ENCODE assay signal across 26 mouse cellular contexts in genomic region chr2:12935286-12935685, GRCm38 (mm10).
"Had no signal": no experiment of that assay in that cellular context is flagged by ENCODE, and none has a peak within 500 bp of the region (broad histone marks: within the 10 kb centered on the region; RNA-seq: fewer than 3 reads in every experiment).

No protein-coding gene starts in this region.

- H3K36me3 ChIP-seq: hindbrain, embryonic 10.5 days; hindbrain, embryonic 13.5 days; hindbrain, embryonic 15.5 days; intestine, embryonic 15.5 days; limb, embryonic 10.5 days; limb, embryonic 12.5 days; liver, embryonic 13.5 days; liver, embryonic 15.5 days had no signal

- H3K27ac ChIP-seq: heart, adult 2 months; heart, embryonic 10.5 days; hindbrain, embryonic 10.5 days; hindbrain, embryonic 13.5 days; hindbrain, embryonic 15.5 days; intestine, embryonic 15.5 days; layer of hippocampus, adult 2 months; left cerebral cortex, adult 2 months; limb, embryonic 10.5 days; limb, embryonic 12.5 days; liver, embryonic 13.5 days; liver, embryonic 15.5 days had no signal

- H3K9ac ChIP-seq: heart, embryonic 12.5 days; hindbrain, embryonic 13.5 days; hindbrain, embryonic 15.5 days; intestine, embryonic 15.5 days; limb, embryonic 12.5 days; liver, embryonic 13.5 days; liver, embryonic 15.5 days had no signal

- H3K4me2 ChIP-seq: heart, embryonic 12.5 days; hindbrain, embryonic 13.5 days; hindbrain, embryonic 15.5 days; intestine, embryonic 15.5 days; limb, embryonic 12.5 days; liver, embryonic 11.5 days; liver, embryonic 13.5 days; liver, embryonic 15.5 days had no signal

- ATAC-seq: inflammation-experienced regulatory T-cells, adult 6 months; intestine, embryonic 15.5 days; intestine, postnatal 0 days had no signal

- H3K9me3 ChIP-seq: heart, embryonic 10.5 days; hindbrain, embryonic 10.5 days; hindbrain, embryonic 15.5 days; intestine, embryonic 15.5 days; limb, embryonic 10.5 days; limb, embryonic 12.5 days; liver, embryonic 13.5 days; liver, embryonic 15.5 days had no signal

- DNase-seq: gastrocnemius, postnatal 10 days; gastrocnemius, postnatal 25 days; heart, adult 2 months; heart, postnatal 10 days; heart, postnatal 4 days; kidney, adult 18-20 months; kidney, adult 8-10 months; kidney, postnatal 10 days; kidney, postnatal 25 days; kidney, postnatal 4 days; liver; liver, embryonic 13.5 days had no signal

- H3K4me3 ChIP-seq: heart, adult 2 months; heart, embryonic 10.5 days; heart, embryonic 12.5 days; hindbrain, embryonic 10.5 days; hindbrain, embryonic 13.5 days; hindbrain, embryonic 15.5 days; intestine, embryonic 15.5 days; layer of hippocampus, adult 2 months; left cerebral cortex, adult 2 months; limb, embryonic 10.5 days; limb, embryonic 12.5 days; liver, embryonic 13.5 days; liver, embryonic 15.5 days had no signal

- H3K27me3 ChIP-seq: heart, embryonic 12.5 days; hindbrain, embryonic 13.5 days; hindbrain, embryonic 15.5 days; intestine, embryonic 15.5 days; limb, embryonic 12.5 days; liver, embryonic 13.5 days; liver, embryonic 15.5 days had no signal

- H3K4me1 ChIP-seq: hindbrain, embryonic 10.5 days; hindbrain, embryonic 15.5 days; intestine, embryonic 15.5 days; limb, embryonic 10.5 days; limb, embryonic 12.5 days; liver, embryonic 13.5 days; liver, embryonic 15.5 days had no signal
